Mouse (Mus musculus) cerebellum, postnatal 25 days (tissue): ENCODE measurements at regions not wholly inside any gene's neighbourhood (a gene's known extent, or its start where the extent isn't known, plus 50 kb on each side); places are given as distances from the start of the nearest gene placed in this dataset.
"Not testable (repeated sequence)": the region's sequence is repeated elsewhere in the genome, so short reads cannot be mapped to it uniquely, and the experiment has no call there.

Experiments used
- DNase-seq, 2 experiments: peaks; one replicate each; pipeline ENCODE4 v3.0.0; 2021; ENCODE audit warnings: mixed read lengths in 2 of 2

DNA sequence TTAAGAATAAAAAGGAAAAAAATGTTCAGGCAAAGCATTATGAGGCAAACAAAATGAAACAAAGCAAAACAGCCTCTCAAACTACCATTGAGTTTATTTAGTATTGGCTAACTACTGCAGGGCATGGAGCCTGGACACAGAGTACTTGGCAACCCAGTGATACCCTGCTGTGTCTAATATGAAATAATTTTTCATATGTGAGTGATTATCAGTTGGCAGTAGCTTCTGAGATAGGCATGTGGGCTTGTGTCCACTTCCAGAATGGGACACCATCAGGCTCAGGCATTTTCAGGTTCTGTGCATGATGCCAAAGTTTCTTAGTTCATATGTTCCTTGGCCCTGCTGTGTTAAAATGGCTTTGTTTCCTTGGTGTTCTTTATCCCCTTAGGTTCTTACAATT, 879.0 kb upstream of the Epha6 start:
- DNase-seq, result peak in 1 of 2 experiments; percentile 23

DNA sequence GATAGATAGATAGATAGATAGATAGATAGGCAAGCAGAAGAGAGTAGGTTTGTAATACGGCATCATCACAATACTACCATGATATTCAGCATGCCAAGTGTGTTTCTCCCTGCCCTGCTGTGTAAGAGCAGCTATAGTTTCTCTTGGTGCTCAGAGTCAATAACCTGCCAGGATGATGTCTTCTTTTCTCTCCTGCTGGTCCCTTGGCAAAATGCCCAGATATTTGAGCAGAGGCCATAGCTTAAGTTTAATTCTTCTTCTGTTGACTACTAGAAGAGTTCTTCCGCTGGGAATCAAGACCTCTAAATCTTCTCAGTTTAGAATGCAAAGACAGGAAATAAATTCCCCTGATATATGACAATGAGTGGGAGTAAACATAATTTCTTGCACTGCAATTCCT, 836.5 kb upstream of the Epha6 start:
- DNase-seq, result no peak

DNA sequence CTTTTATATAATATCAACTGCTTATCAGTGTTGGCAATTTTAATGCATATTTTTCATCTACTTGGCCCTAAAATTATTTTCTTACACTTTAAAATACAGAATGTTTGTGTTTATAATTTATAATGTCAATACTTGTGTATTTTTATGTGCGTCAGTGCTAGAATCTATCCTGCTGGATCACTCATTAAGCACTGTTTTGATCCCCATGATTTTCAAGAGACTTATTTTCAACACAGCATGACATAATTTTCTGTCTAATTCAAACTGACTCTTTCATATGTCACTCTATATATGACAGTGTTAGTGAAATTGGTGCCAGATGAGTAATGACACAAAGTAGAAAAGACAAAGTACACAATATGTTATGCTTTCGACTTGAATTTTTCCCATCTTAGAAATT, 795.9 kb upstream of the Epha6 start:
- no peak for DNase-seq

DNA sequence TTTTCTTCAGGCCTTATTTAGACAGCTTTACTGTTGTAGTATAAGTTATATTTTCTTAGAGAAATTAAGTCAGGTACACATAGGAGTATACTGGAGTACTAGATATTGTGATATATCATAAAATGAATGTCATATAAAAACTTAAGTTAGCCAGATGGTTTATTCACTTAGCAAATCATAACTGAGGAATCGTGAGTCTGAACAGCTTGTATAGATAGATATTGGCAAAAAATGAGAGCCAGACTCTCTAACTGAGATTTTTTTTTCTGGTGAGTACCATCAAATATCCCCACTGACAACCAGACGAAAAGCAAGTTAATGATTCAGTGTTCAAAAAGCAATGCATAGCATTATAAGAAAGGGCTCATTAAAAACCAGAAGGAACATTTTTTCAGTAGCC, 776.6 kb upstream of the Epha6 start:
- no peak for DNase-seq

DNA sequence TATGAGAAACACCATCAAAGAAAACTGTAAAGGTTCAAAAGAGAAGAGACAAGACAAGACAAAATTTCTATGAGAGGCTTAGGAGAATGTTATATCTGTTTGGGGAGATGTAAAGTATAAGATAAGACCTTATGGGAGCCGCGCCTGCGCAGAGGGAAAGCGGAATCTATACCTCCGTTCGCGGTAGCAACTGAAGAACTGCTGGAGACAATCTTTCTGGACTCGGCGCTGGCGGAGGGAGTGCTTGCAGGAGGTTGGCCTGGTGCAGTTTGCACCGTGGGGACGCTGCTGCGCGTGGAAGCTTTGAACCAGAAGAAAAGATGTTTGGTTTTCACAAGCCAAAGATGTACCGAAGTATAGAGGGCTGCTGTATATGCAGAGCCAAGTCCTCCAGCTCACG, 771.6 kb upstream of the Epha6 start:
- not testable (repeated sequence) for DNase-seq
